Mouse (Mus musculus) hindbrain, embryonic 11.5 days (tissue): ENCODE measurements around the gene Mbnl2. TPM values are rescaled to one million over a fixed set of nuclear protein-coding genes. Genes with fewer than 3 reads are reported as not detected.

Source experiments
- ATAC-seq: fragments of 200-750 bp; cut with Nextera tagmentation; 2 replicates; pipeline ENCODE4 v1.8.0; 2017; ENCODE audit warnings: mild to moderate bottlenecking, moderate TSS enrichment, moderate library complexity; ENCODE audit not compliant: low FRiP score
- DNase-seq: peaks from one replicate; pipeline ENCODE4 v3.0.0-alpha.2; 2015; ENCODE audit warnings: low spot score
- H3K27ac ChIP-seq: fragments of 300-500 bp; sonication (generic); 2 replicates; pipeline ENCODE4 v1.5.1; 2014; ENCODE audit warnings: mild to moderate bottlenecking, low read depth, low read length
- H3K27me3 ChIP-seq: fragments of 300-500 bp; sonication (generic); 2 replicates; pipeline ENCODE4 v1.6.1; 2014; ENCODE audit warnings: mild to moderate bottlenecking, low read length, moderate library complexity, mixed read lengths; ENCODE audit not compliant: control insufficient read depth, insufficient read depth
- H3K36me3 ChIP-seq: fragments of 300-500 bp; sonication (generic); 2 replicates; pipeline ENCODE4 v1.6.1; 2014; ENCODE audit warnings: mild to moderate bottlenecking, low read length, moderate library complexity, mixed read lengths; ENCODE audit not compliant: control insufficient read depth, insufficient read depth
- H3K4me1 ChIP-seq: fragments of 300-500 bp; sonication (generic); replicated peaks from 2 replicates; pipeline ENCODE4 v1.6.1; 2014; ENCODE audit warnings: low read length, mixed read lengths; ENCODE audit not compliant: control insufficient read depth, insufficient read depth
- H3K4me2 ChIP-seq: fragments of 300-500 bp; sonication (generic); replicated peaks from 2 replicates; pipeline ENCODE4 v1.6.1; 2014; ENCODE audit warnings: mild to moderate bottlenecking, low read depth, low read length
- H3K4me3 ChIP-seq: fragments of 300-500 bp; sonication (generic); 2 replicates; pipeline ENCODE4 v1.5.1; 2014; ENCODE audit warnings: low read depth, low read length
- H3K9ac ChIP-seq: fragments of 300-500 bp; sonication (generic); 2 replicates; pipeline ENCODE4 v1.6.1; 2014; ENCODE audit warnings: low read depth, low read length
- H3K9me3 ChIP-seq: fragments of 300-500 bp; sonication (generic); 2 replicates; pipeline ENCODE4 v1.6.1; 2016; ENCODE audit warnings: low read length; ENCODE audit not compliant: control insufficient read depth
- WGBS: fragments of 180-500 bp; shearing (Covaris S2); extraction: QIAGEN DNeasy Blood & Tissue Kit; methylation state at CpG from one replicate; pipeline ENCODE4 v1.1.7; 2014; 5-methylcytosine and 5-hydroxymethylcytosine counted together
- polyA plus RNA-seq: library from polyadenylated mRNA; unstranded; fragments of >200 nt; fragmentation: Nextera tagmentation; extraction: Ambion mirVana; gene quantifications from 2 replicates; pipeline ENCODE4 v1.2.1, GENCODE M21; 2014

Mbnl2 gene
- polyA plus RNA-seq, 1 experiment from 2014 or later, result 50.1 TPM

DNA sequence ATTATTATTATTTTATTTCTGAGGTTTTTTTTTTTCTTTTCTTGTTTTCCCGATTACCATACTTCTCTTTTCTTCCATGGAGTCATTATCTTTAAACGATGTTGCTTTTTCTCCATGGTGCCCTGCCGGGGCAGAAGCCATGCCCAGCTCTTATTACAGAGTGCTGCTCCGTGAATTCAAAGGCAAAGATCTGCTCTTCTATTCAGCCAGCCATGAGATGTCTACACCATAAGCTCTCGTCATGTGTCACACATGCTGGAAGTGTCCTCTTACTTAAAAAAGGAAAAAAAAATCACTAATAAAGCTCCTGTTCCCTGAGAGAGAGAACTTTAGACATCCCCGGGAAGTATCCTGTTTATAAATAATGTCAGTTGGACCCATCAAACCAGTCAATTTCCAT, 60.4 kb downstream of the Mbnl2 start:
- ATAC-seq (no peak), DNase-seq (no peak)
- Histone ChIP-seq H3K4me2 (no peak overlapping the region), H3K4me3 (no peak overlapping the region), H3K27ac (no peak overlapping the region), H3K9ac (no peak overlapping the region), H3K27me3 (no peaks in the 10 kb centered on the region), H3K4me1 (peaks cover 4% of the 10 kb centered on the region), H3K36me3 (no peaks in the 10 kb centered on the region), H3K9me3 (no peaks in the 10 kb centered on the region)
- 72% methylated on average over 6 of the region's 6 CpGs for whole genome bisulfite sequencing

DNA sequence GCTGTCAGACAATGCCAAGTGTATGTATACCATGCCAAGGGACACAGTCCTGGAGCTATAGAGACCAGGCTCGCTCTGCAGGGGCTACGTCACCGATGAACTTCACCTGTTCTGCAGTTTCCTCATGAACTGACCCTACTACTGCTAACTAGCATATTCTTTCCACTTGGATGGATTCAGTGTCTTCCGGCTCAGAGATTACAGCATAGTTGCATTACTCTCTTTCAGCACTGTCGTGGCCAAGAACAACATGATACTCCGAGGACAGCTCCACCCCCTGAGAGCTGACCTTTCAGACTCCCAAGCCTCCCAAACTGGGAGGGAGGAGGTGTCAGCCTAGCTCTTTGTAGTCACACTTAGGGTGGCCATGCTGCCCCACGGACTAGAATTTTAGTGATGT, 60.9 kb downstream of the Mbnl2 start:
- 41% methylated on average over 7 of the region's 7 CpGs for WGBS

DNA sequence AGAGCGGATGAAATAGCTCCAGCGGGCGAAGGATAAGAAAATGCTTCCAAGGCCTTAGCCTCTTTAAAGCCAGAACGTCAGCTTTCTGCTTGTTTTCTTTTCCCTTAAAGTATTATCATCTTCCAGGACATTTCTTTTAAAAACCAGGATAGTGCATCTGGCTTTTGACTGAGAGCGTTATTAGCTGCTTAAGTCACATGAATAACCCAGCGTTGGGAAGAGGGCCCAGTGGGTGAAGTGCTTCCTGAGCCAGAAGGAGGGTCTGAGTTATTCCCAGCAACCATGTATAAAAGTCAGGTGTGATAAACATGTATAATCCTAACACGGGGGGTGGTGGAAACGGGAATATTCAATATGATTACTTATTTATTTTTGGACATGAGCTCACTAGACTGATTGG, 61.4 kb downstream of the Mbnl2 start:
- no peak overlapping the region for H3K4me2 ChIP-seq
- ATAC-seq (no peak), DNase-seq (no peak)
- H3K36me3 ChIP-seq, result no peaks in the 10 kb centered on the region
- WGBS, result 84% methylated on average over 8 of the region's 8 CpGs
- H3K9me3 ChIP-seq, result no peaks in the 10 kb centered on the region
- H3K27me3 ChIP-seq, result no peaks in the 10 kb centered on the region
- H3K9ac ChIP-seq, result no peak overlapping the region
- peaks cover 4% of the 10 kb centered on the region for H3K4me1 ChIP-seq
- no peak overlapping the region for H3K4me3 ChIP-seq
- no peak overlapping the region for H3K27ac ChIP-seq

More for the DNA sequence above, 60.9 kb downstream of the Mbnl2 start:
- Histone ChIP-seq H3K4me1 (peaks cover 4% of the 10 kb centered on the region), H3K27ac (no peak overlapping the region), H3K9ac (no peak overlapping the region), H3K9me3 (no peaks in the 10 kb centered on the region), H3K4me3 (no peak overlapping the region), H3K36me3 (no peaks in the 10 kb centered on the region), H3K27me3 (no peaks in the 10 kb centered on the region), H3K4me2 (no peak overlapping the region)
- ATAC-seq (no peak), DNase-seq (no peak)

DNA sequence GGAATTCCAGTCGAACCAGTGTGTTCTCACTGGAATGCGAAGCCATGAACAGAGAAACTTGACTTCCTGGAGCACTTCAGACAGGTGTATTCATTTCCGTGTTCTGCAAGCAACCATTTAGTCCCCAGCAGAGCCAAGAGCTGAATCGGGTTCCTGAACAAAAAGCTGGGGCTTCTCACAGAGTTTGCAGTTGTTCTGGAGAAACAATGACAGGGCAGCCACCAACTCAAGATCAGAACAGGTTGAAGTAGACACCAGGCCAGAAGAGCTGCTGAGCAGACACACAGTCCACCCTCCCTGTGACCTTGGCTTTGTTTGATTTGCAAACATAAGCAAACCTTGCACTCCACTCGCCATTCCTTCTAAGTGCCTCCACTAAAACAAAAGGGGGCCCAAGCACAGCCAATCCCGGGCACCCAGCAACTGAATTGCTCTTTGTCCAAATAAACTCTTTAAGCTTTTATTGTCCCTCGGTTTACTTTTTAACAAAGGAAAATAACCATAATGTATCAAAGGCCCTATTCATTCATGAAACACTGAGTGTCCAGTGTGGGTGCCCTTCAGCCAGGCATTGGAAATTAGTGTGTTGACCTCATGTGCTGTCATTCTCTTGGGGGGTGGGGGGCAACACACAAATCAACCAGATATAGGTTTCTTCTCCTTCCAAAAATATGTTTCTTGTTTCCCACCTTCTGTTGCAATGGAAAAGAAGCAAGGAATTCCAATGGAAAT, 62.4 kb downstream of the Mbnl2 start:
- Histone ChIP-seq H3K27ac (no peak overlapping the region), H3K4me1 (peaks cover 4% of the 10 kb centered on the region), H3K36me3 (no peaks in the 10 kb centered on the region), H3K9ac (no peak overlapping the region), H3K27me3 (no peaks in the 10 kb centered on the region), H3K4me3 (no peak overlapping the region), H3K9me3 (no peaks in the 10 kb centered on the region), H3K4me2 (no peak overlapping the region)
- ATAC-seq (no peak), DNase-seq (no peak)
- WGBS, result 56% methylated on average over 7 of the region's 7 CpGs

DNA sequence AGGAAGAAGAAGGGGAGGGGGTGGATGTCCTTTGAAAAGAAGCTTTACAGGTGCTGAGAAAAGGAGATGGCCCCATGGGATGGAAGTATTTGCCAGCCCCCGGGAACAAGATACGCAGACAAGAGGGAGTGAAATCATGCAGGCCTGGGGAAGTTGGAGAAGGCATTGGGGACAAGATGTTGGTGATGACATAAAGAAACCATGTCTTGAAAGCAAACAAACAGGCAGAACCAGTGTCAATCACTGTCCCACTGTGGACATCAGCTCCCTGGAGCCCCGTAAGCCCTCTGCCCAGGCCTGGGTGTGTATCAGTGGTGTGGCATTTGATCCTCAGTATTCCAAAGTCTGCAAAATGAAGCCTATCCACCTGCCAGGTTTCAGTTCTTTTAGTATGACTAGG, 63.2 kb downstream of the Mbnl2 start:
- Histone ChIP-seq H3K9me3 (no peaks in the 10 kb centered on the region), H3K27me3 (no peaks in the 10 kb centered on the region), H3K4me1 (peaks cover 4% of the 10 kb centered on the region), H3K4me3 (no peak overlapping the region), H3K36me3 (no peaks in the 10 kb centered on the region), H3K9ac (no peak overlapping the region), H3K4me2 (no peak overlapping the region), H3K27ac (no peak overlapping the region)
- DNase-seq, result no peak
- no peak for ATAC-seq
- WGBS, result 78% methylated on average over 3 of the region's 3 CpGs

DNA sequence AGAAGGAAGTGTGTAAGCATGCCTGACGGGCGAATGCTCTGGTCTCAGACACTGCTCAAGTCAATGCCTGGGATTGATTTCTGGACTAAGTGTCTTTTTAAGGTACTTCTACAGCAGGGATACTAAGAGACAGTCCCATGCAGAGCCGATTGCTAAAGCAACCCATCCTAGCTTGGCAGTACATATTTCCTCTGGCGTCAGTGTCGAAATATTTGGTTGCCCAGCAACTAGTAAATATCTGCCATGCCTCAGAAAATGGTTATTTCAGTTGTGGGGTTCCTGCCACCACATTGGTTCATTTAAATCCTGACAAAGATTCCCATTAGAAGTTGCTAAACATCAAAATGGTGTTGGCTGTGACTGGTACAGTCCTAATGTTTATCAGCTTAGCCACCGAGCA, 66.4 kb downstream of the Mbnl2 start:
- Histone ChIP-seq H3K27ac (no peak overlapping the region), H3K9ac (no peak overlapping the region), H3K4me1 (peaks cover 2% of the 10 kb centered on the region; the same call in 1 of the 2 replicates), H3K27me3 (no peaks in the 10 kb centered on the region), H3K4me2 (no peak overlapping the region), H3K4me3 (no peak overlapping the region), H3K36me3 (no peaks in the 10 kb centered on the region), H3K9me3 (no peaks in the 10 kb centered on the region; the same call in 1 of the 2 replicates)
- no peak for DNase-seq
- no peak for ATAC-seq
- WGBS, result 92% methylated on average over 6 of the region's 6 CpGs

DNA sequence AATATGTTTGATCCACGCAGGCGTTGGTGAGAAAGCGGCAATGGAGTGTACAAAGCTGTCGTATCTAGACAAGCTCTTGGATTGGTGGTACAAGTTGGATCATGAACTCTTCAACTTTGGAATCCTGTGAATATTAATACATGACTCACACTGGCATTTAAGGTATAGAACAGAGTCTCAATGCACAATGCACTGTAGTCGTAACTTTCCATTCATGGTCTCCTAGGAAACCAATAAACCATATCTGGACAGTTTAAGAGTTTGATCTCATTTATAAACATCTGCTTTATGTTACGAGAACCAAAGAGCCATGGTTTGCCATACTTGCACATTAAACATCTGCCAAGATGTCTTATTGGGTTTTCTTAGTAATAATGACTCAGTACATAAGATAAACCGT, 66.9 kb downstream of the Mbnl2 start:
- 93% methylated on average over 7 of the region's 7 CpGs for WGBS

DNA sequence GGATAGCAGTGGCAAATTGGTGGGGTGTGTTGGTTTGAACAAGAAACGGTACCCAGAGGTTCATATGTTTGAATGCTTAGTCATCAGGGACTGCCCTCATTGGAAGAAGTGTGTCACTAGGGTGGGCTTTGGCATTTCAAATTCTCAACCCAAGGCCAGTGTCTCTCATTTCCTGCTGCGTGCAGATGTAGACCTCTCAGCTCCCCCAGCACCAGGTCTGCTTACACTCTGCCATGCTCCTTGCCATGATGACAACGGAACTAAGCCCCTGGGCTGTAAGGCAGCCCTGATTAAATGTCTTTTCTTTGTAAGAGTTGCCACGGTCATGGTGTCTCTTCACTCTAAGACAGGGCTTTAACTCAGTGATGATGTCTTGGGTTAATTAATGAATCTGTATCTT, 69.2 kb downstream of the Mbnl2 start:
- WGBS, result 96% methylated on average over 4 of the region's 4 CpGs
- ATAC-seq, result no peak
- no peak overlapping the region for H3K27ac ChIP-seq

More for the DNA sequence above, 66.9 kb downstream of the Mbnl2 start:
- Histone ChIP-seq H3K27ac (no peak overlapping the region), H3K4me1 (peaks cover 2% of the 10 kb centered on the region; the same call in 1 of the 2 replicates), H3K9ac (no peak overlapping the region), H3K4me2 (no peak overlapping the region), H3K9me3 (no peaks in the 10 kb centered on the region; the same call in 1 of the 2 replicates), H3K36me3 (no peaks in the 10 kb centered on the region), H3K4me3 (no peak overlapping the region), H3K27me3 (no peaks in the 10 kb centered on the region)
- ATAC-seq (no peak), DNase-seq (no peak)

More for the DNA sequence above, 69.2 kb downstream of the Mbnl2 start:
- Histone ChIP-seq H3K36me3 (no peaks in the 10 kb centered on the region), H3K4me2 (no peak overlapping the region), H3K9me3 (no peaks in the 10 kb centered on the region; the same call in 1 of the 2 replicates), H3K4me3 (no peak overlapping the region), H3K9ac (no peak overlapping the region), H3K27me3 (no peaks in the 10 kb centered on the region), H3K4me1 (no peaks in the 10 kb centered on the region)
- no peak for DNase-seq
